Mouse (Mus musculus): Measurements from ENCODE around the gene Cacna2d1.

GRCm38 (mm10) chr5:16187931-16188330 is 253.4 kb downstream of the Cacna2d1 start:
- TF ChIP-seq CTCF (IDR thresholded peaks at IDR 0.05; ENCODE audit: borderline replicate concordance, control insufficient read depth, extremely low read depth, insufficient read depth, low read length, poor library complexity) (no peak), POLR2A (IDR thresholded peaks at IDR 0.05; ENCODE audit: control insufficient read depth, extremely low read depth, insufficient read depth, low read length, poor library complexity) (no peak)

Data from thymus, adult 2 months (tissue).